Mouse (Mus musculus) adrenal gland, adult 2 months (tissue): ENCODE results near the gene Skint6. TPM values are rescaled to one million over a fixed set of nuclear protein-coding genes. Genes with fewer than 3 reads are reported as not detected.
"Not testable (repeated sequence)": the region's sequence is repeated elsewhere in the genome, so short reads cannot be mapped to it uniquely, and the experiment has no call there.

ENCODE experiments used
- DNase-seq: peaks from one replicate; pipeline ENCODE4 v3.0.0; 2021
- long read RNA-seq: library from polyadenylated mRNA; stranded (forward); transcript quantifications from one replicate; pipeline ENCODE4 v2.0.0, GENCODE M21; 2021
- polyA plus RNA-seq: library from polyadenylated mRNA; depleted of rRNA; stranded (reverse); fragments of >200 nt; gene quantifications from 2 replicates; pipeline ENCODE4 v1.2.3, GENCODE M21; 2012; rRNA removed
- total RNA-seq, 2 experiments: library from RNA; stranded (reverse); gene quantifications; 2 replicates each; pipeline ENCODE4 v1.2.3; 2021

Skint6 gene
- not detected for total RNA-seq
- polyA plus RNA-seq = not detected in 2 replicates
- long read RNA-seq = 0 reads

- no peak for DNase-seq
Measured at GRCm38 (mm10) chr4:113286873-113287272, at the start of gene Skint6. Gene Skint6 (minus strand): TSS chr4:113286973.

- no peak for DNase-seq
Measured at GRCm38 (mm10) chr4:113320911-113321310, 34.1 kb upstream of the Skint6 start.

- DNase-seq = no peak
Measured at GRCm38 (mm10) chr4:113301773-113302473, 15.2 kb upstream of the Skint6 start.

GRCm38 (mm10) chr4:113263363-113264060 lies 23.3 kb downstream of the Skint6 start:
- no peak for DNase-seq

GRCm38 (mm10) chr4:113245808-113246207 lies 41.0 kb downstream of the Skint6 start:
- no peak for DNase-seq

GRCm38 (mm10) chr4:113067621-113068020 lies 219.2 kb downstream of the Skint6 start:
- DNase-seq = no peak

GRCm38 (mm10) chr4:112979160-112979559 lies 307.6 kb downstream of the Skint6 start:
- not testable (repeated sequence) for DNase-seq

- no peak for DNase-seq
Measured at GRCm38 (mm10) chr4:112790646-112791045, 496.1 kb downstream of the Skint6 start.

- DNase-seq = no peak
Measured at GRCm38 (mm10) chr4:112774766-112775165, 512.0 kb downstream of the Skint6 start, which contains the start of gene Skint10. Gene Skint10 (minus strand): TSS chr4:112774866.
